Mouse (Mus musculus): ENCODE data around the gene Atp6v0a1. TPM values are rescaled to one million over a fixed set of nuclear protein-coding genes. Genes with fewer than 3 reads are reported as not detected.
A peak's percentile ranks its signal among the peaks of the same experiment; 100 is the strongest.

Gene Atp6v0a1
- polyA plus RNA-seq, 1 experiment from 2014 or later: 28.0 TPM

DNA sequence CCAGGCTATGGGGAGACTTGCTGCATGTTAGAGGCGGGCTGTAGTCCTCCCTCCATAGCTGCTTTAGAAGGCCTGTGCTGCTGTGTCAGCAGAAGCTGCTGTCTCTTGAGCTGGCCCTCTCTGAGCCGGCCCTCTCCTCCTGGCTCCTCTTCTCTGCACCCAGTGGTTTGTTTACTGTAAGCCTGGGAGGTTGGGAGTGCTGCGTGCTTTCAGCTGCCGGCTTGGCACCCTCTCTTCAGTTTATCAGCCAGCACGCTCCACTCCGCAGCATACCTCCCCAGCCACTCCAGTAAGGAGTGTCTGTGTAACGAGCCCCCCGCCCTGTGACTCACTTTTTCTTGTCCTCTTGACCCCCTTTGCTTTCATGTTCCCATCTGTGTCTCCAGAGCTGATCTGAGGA, 47.6 kb downstream of the Atp6v0a1 start:
- H3K4me1 ChIP-seq (ENCODE audit: control insufficient read depth, insufficient read depth, low read length): no peaks in the 10 kb centered on the region
- no peaks in the 10 kb centered on the region for H3K36me3 ChIP-seq (replicated peaks; ENCODE audit: control insufficient read depth, insufficient read depth, low read depth, low read length)
- 53% methylated on average over 8 of the region's 8 CpGs for WGBS

DNA sequence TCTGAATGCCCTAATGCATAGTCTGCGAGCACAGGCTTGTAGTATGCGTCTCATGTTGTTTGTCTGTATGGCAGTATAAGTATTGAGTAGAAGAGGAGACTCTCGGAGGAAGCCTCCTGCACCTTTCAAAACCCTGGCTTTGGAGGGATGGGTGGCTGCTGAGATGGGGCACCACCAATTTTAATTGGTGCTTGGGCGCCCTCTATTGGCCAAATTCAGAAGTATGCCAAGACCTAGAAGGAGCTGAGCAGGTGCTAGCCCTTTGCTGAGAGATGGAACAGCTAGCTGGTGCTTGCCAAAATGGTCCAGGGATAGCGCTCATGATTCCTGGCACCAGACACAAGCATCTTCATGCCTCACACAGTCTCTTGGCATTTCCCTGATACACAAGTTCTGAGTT, 48.6 kb downstream of the Atp6v0a1 start:
- Histone ChIP-seq H3K9ac (replicated peaks; ENCODE audit: low read length) (no peak overlapping the region), H3K4me1 (ENCODE audit: control insufficient read depth, insufficient read depth, low read length) (no peaks in the 10 kb centered on the region; the same call in 1 of the 2 replicates), H3K36me3 (replicated peaks; ENCODE audit: control insufficient read depth, insufficient read depth, low read depth, low read length) (no peaks in the 10 kb centered on the region), H3K4me3 (ENCODE audit: low read depth, low read length) (no peak overlapping the region), H3K27ac (replicated peaks; ENCODE audit: low read depth, low read length) (no peak overlapping the region), H3K4me2 (ENCODE audit: low read depth, low read length) (no peak overlapping the region), H3K9me3 (replicated peaks; ENCODE audit: control insufficient read depth, low read length) (no peaks in the 10 kb centered on the region), H3K27me3 (ENCODE audit: control insufficient read depth, insufficient read depth, low read length) (no peaks in the 10 kb centered on the region)
- ATAC-seq (replicated peaks; ENCODE audit: insufficient number of reproducible peaks, low FRiP score, low TSS enrichment, low read depth) (no peak), DNase-seq (ENCODE audit: low spot score) (peak; percentile 87)
- WGBS: 32% methylated on average over 5 of the region's 5 CpGs

More for the DNA sequence above, 47.6 kb downstream of the Atp6v0a1 start:
- Histone ChIP-seq H3K9ac (replicated peaks; ENCODE audit: low read length) (no peak overlapping the region; the same call in 1 of the 2 replicates), H3K27me3 (ENCODE audit: control insufficient read depth, insufficient read depth, low read length) (no peaks in the 10 kb centered on the region), H3K4me2 (ENCODE audit: low read depth, low read length) (no peak overlapping the region), H3K4me3 (ENCODE audit: low read depth, low read length) (no peak overlapping the region), H3K27ac (replicated peaks; ENCODE audit: low read depth, low read length) (no peak overlapping the region), H3K9me3 (replicated peaks; ENCODE audit: control insufficient read depth, low read length) (no peaks in the 10 kb centered on the region)
- ATAC-seq (replicated peaks; ENCODE audit: insufficient number of reproducible peaks, low FRiP score, low TSS enrichment, low read depth) (no peak), DNase-seq (ENCODE audit: low spot score) (no peak)

DNA sequence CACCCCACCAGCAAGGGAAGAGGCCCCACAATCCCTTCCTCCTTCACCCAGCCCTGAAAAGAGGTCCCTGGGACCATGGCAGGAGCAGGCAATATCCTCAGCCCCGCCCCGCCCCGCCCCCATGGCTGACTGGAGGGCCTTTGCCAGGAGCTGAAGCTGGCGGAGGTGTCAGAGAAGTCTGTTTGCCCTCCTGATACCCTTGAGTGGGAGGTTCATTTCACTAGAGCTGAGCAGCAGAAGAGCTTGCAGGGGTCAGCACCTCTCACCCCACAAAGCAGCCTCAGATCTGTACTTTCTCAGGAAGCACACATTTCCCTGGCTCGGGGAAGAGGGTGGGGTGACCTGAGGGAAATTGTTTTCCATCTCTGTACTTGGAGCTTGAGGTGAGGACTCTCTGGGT, 49.5 kb downstream of the Atp6v0a1 start:
- H3K36me3 ChIP-seq (replicated peaks; ENCODE audit: control insufficient read depth, insufficient read depth, low read depth, low read length): no peaks in the 10 kb centered on the region
- H3K4me2 ChIP-seq (ENCODE audit: low read depth, low read length): no peak overlapping the region
- DNase-seq (ENCODE audit: low spot score) (no peak), ATAC-seq (replicated peaks; ENCODE audit: insufficient number of reproducible peaks, low FRiP score, low TSS enrichment, low read depth) (no peak)
- H3K27ac ChIP-seq (replicated peaks; ENCODE audit: low read depth, low read length): no peak overlapping the region
- H3K9ac ChIP-seq (replicated peaks; ENCODE audit: low read length): no peak overlapping the region
- no peaks in the 10 kb centered on the region for H3K27me3 ChIP-seq (ENCODE audit: control insufficient read depth, insufficient read depth, low read length)
- 71% methylated on average over 5 of the region's 5 CpGs for WGBS
- H3K4me1 ChIP-seq (ENCODE audit: control insufficient read depth, insufficient read depth, low read length): peaks cover 5% of the 10 kb centered on the region
- no peak overlapping the region for H3K4me3 ChIP-seq (ENCODE audit: low read depth, low read length)
- no peaks in the 10 kb centered on the region for H3K9me3 ChIP-seq (replicated peaks; ENCODE audit: control insufficient read depth, low read length)

DNA sequence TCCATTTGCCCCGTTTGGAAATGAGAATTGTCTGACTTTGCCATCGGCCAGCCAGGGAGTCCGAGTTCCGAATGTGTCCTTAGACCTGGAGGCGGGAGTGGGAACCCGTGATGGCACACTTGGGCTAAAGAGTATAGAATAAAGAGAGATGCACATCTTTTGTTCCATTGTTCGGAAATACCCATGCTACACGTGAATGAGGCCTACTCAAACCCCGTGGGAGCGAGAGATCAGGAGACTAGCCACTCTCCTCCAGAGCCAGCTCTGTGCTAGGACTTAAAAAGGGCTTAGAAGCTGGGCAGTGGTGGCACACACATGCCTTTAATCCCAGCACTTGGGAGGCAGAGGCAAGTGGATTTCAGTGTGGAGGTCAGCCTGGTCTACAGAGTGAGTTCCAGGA, 50.2 kb downstream of the Atp6v0a1 start:
- 81% methylated on average over 10 of the region's 10 CpGs for WGBS
- DNase-seq (ENCODE audit: low spot score): no peak
- Histone ChIP-seq H3K4me3 (ENCODE audit: low read depth, low read length) (no peak overlapping the region), H3K27me3 (ENCODE audit: control insufficient read depth, insufficient read depth, low read length) (no peaks in the 10 kb centered on the region), H3K27ac (replicated peaks; ENCODE audit: low read depth, low read length) (no peak overlapping the region), H3K4me1 (ENCODE audit: control insufficient read depth, insufficient read depth, low read length) (peaks cover 5% of the 10 kb centered on the region), H3K9me3 (replicated peaks; ENCODE audit: control insufficient read depth, low read length) (no peaks in the 10 kb centered on the region), H3K36me3 (replicated peaks; ENCODE audit: control insufficient read depth, insufficient read depth, low read depth, low read length) (no peaks in the 10 kb centered on the region), H3K4me2 (ENCODE audit: low read depth, low read length) (no peak overlapping the region), H3K9ac (replicated peaks; ENCODE audit: low read length) (no peak overlapping the region)
- no peak for ATAC-seq (replicated peaks; ENCODE audit: insufficient number of reproducible peaks, low FRiP score, low TSS enrichment, low read depth)

DNA sequence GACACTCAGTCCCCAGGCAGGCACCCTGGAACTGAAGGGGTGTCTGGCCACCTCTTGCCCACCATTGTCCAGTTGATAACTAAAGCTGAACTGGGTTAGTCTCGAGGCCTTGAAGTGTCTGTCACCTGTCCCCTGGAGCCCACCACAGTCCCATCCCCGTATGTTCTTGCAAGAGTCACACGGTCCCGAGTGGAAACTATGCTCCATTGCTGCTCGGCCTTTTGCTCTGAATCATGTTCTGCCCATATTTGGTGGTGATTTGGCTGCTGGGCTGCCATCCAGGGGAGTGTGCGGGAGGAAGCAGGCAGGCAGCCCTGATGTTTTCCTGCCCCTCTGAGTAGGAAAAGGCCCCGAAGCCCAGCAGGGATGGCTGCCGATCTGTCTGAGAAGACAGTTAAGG, 50.9 kb downstream of the Atp6v0a1 start:
- Histone ChIP-seq H3K4me1 (ENCODE audit: control insufficient read depth, insufficient read depth, low read length) (peaks cover 5% of the 10 kb centered on the region), H3K9me3 (replicated peaks; ENCODE audit: control insufficient read depth, low read length) (no peaks in the 10 kb centered on the region), H3K4me2 (ENCODE audit: low read depth, low read length) (no peak overlapping the region), H3K4me3 (ENCODE audit: low read depth, low read length) (no peak overlapping the region), H3K27ac (replicated peaks; ENCODE audit: low read depth, low read length) (0 out of 2 replicates have a peak overlapping the region, but pooled peaks have one; percentile 25), H3K36me3 (replicated peaks; ENCODE audit: control insufficient read depth, insufficient read depth, low read depth, low read length) (no peaks in the 10 kb centered on the region), H3K9ac (replicated peaks; ENCODE audit: low read length) (no peak overlapping the region), H3K27me3 (ENCODE audit: control insufficient read depth, insufficient read depth, low read length) (no peaks in the 10 kb centered on the region)
- 64% methylated on average over 8 of the region's 8 CpGs for WGBS
- DNase-seq (ENCODE audit: low spot score): no peak
- ATAC-seq (replicated peaks; ENCODE audit: insufficient number of reproducible peaks, low FRiP score, low TSS enrichment, low read depth): no peak

DNA sequence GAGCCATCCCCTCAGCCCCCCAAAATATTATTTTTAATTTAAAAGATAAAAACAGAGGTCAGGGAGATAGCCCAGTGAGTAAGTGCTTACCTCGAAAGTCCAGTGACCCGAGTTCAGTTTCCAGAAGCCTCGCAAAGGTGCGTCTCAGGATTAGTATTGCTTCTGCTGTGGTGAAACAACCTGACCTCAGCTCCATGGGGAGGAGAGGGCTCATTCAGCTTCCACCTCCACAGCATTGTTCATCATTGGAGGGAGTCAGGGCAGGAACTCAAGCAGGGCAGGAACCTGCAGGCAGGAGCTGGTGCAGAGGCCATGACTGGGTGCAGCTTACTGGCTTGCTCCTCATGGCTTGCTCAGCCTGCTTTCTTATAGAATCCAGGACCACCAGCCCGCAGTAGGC, 51.8 kb downstream of the Atp6v0a1 start:
- Histone ChIP-seq H3K4me3 (ENCODE audit: low read depth, low read length) (no peak overlapping the region), H3K27me3 (ENCODE audit: control insufficient read depth, insufficient read depth, low read length) (no peaks in the 10 kb centered on the region), H3K36me3 (replicated peaks; ENCODE audit: control insufficient read depth, insufficient read depth, low read depth, low read length) (no peaks in the 10 kb centered on the region), H3K9ac (replicated peaks; ENCODE audit: low read length) (no peak overlapping the region), H3K9me3 (replicated peaks; ENCODE audit: control insufficient read depth, low read length) (no peaks in the 10 kb centered on the region), H3K27ac (replicated peaks; ENCODE audit: low read depth, low read length) (no peak overlapping the region), H3K4me2 (ENCODE audit: low read depth, low read length) (no peak overlapping the region), H3K4me1 (ENCODE audit: control insufficient read depth, insufficient read depth, low read length) (peaks cover 5% of the 10 kb centered on the region)
- 85% methylated on average over 5 of the region's 5 CpGs for WGBS
- DNase-seq (ENCODE audit: low spot score) (no peak), ATAC-seq (replicated peaks; ENCODE audit: insufficient number of reproducible peaks, low FRiP score, low TSS enrichment, low read depth) (no peak)

DNA sequence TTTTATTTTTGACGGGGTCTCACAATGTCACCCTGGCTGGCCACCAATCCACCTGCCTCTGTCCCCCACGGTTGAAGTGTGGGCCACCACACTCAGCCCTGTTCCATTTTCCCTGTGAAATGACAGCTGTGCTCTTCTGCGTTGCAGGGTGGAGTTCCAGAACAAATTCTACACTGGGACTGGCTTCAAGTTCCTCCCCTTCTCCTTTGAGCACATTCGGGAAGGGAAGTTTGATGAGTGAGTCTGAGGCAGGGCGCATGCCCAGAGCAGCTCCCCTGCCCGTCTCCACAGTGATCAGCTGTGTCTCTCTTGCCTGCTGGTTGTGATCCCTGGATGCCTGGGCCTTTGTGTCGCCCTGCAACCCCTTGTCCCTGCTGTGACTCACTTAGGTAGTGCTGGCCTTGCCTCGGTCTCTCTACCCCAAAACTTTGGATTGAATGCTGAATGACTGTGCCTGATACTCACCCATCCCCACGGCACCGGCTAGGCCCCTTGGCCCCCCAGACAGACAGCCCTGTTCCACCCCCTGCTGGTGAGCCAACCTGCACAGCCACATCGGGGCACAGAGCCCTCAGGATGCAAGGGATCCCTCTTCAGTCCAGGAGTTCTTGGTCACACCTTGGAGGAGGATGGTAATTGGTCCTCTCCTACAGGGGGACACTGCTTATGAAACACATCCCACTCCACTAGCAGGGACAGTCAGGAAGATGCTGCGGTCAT, 53.1 kb downstream of the Atp6v0a1 start:
- Histone ChIP-seq H3K9me3 (replicated peaks; ENCODE audit: control insufficient read depth, low read length) (no peaks in the 10 kb centered on the region), H3K27ac (replicated peaks; ENCODE audit: low read depth, low read length) (no peak overlapping the region), H3K9ac (replicated peaks; ENCODE audit: low read length) (no peak overlapping the region), H3K27me3 (ENCODE audit: control insufficient read depth, insufficient read depth, low read length) (no peaks in the 10 kb centered on the region), H3K4me3 (ENCODE audit: low read depth, low read length) (no peak overlapping the region), H3K4me2 (ENCODE audit: low read depth, low read length) (no peak overlapping the region), H3K36me3 (replicated peaks; ENCODE audit: control insufficient read depth, insufficient read depth, low read depth, low read length) (no peaks in the 10 kb centered on the region), H3K4me1 (ENCODE audit: control insufficient read depth, insufficient read depth, low read length) (peaks cover 5% of the 10 kb centered on the region)
- 77% methylated on average over 12 of the region's 12 CpGs for WGBS
- no peak for ATAC-seq (replicated peaks; ENCODE audit: insufficient number of reproducible peaks, low FRiP score, low TSS enrichment, low read depth)
- no peak for DNase-seq (ENCODE audit: low spot score)

DNA sequence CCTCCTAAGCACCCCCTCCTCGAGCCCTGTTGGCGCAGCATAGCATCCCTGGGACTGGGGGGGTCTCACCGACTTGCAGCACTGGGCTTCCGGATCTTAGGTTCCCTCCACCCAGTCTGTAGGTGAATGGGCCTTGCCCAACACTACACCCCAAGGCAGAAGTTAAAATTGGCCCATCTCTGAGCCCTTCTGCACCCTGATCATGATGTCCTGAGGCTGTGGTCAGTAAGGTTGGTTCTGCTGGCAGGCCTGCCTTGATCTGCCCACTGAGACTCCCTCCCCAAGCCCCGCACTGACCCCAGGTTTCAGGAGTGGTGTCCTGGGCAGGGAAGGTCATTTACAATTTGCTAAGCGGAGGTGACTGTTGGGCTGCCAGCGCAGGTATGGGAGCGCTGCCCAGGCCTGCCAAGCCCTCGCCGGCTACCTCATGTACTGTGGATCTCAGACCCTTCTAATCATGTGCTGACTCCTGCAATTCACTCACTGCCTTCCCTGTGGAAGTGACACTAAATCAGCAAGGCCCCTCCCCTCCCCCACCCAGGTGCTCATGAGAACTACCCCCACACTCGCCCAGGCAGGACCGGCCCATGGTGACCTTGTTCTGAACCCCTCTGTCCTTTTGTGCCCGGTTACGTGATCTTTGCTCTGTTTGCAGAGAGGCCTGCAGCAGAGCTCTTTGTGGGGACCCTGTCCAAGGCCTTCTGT, 53.9 kb downstream of the Atp6v0a1 start:
- Histone ChIP-seq H3K9me3 (replicated peaks; ENCODE audit: control insufficient read depth, low read length) (no peaks in the 10 kb centered on the region), H3K27ac (replicated peaks; ENCODE audit: low read depth, low read length) (peak overlapping the region; percentile 29), H3K4me2 (ENCODE audit: low read depth, low read length) (no peak overlapping the region), H3K27me3 (ENCODE audit: control insufficient read depth, insufficient read depth, low read length) (no peaks in the 10 kb centered on the region), H3K9ac (replicated peaks; ENCODE audit: low read length) (0 out of 2 replicates have a peak overlapping the region, but pooled peaks have one; percentile 13), H3K36me3 (replicated peaks; ENCODE audit: control insufficient read depth, insufficient read depth, low read depth, low read length) (no peaks in the 10 kb centered on the region), H3K4me3 (ENCODE audit: low read depth, low read length) (no peak overlapping the region), H3K4me1 (ENCODE audit: control insufficient read depth, insufficient read depth, low read length) (peaks cover 5% of the 10 kb centered on the region)
- ATAC-seq (replicated peaks; ENCODE audit: insufficient number of reproducible peaks, low FRiP score, low TSS enrichment, low read depth) (no peak), DNase-seq (ENCODE audit: low spot score) (no peak)
- 72% methylated on average over 14 of the region's 14 CpGs for WGBS
